Mouse (Mus musculus): ENCODE data around the gene Tmem131l.

The Tmem131l gene

GRCm38 (mm10) chr3:84005989-84006388 is 34.0 kb downstream of the Tmem131l start:
- no peak for DNase-seq

DNA sequence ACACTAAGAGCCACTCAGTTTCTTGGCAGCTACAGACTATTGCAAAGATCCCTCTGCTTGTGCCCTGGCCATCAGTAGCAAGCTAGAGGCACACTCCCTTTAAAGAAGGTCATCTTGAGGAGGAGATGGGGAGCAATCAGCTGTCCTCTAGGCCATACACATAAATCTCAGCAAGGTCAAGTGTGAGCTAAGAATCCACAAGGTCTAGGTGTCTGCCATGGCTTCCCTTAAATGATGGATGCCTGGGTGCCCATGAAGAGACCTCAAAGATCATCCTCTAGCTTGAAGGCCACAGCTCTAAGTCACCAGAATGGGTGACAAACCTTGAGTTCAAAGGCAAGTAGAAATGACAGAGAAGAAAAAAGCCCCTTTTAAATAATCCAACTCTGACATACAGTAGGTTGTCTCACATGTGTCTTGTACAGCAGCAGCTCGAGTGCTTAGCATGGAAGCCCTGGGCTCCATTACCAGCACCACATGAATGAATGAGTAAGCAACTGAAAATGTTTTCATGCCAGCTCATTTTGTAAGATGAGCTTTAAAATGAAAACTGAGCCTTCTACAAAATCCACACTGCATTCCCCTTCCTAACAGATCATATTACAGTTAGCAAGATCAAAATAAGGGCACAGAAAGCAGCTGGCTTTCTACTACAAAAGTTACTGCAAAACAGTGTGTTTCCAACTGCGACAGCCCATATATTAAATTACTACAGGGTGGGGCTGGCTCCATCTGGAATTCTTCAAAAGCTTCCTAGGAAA is 35.5 kb downstream of the Tmem131l start:
- DNase-seq, result no peak

GRCm38 (mm10) chr3:84002433-84003090 is 37.4 kb downstream of the Tmem131l start:
- DNase-seq, result no peak

- DNase-seq, result no peak
Observed at GRCm38 (mm10) chr3:83997563-83997962, 42.4 kb downstream of the Tmem131l start.

- peak; percentile 59 for DNase-seq
Observed at GRCm38 (mm10) chr3:83997036-83997435, 42.9 kb downstream of the Tmem131l start.

- DNase-seq, result no peak
Observed at GRCm38 (mm10) chr3:83996086-83996485, 43.9 kb downstream of the Tmem131l start.

DNA sequence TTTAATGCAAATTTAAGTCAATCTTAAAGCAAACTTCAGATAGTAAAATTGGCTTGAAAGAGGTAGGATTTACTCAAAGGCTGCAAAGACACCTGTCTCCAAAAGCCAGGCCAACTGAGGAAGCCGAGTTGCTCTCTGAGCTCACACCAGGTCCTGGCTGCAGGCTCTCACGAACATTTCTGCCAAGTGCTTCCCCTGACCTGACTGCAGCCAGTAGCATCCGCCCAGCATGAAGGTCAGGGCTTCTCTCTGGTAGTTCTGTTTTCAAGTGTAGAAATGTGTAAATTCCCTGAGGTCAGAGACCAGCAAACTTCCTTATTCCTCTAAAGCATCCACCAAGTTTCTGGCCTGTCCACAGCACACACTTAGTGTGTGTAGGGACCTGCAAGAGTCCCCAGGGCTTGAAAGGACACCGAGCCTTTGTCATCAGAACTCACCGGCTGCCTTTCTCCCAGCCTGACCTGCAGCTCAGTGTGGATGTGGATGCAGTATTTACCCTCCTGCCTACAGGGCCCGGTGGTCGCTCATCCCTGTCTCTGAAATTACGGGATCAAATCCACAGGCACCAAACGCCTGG is 44.6 kb downstream of the Tmem131l start:
- no peak for DNase-seq

GRCm38 (mm10) chr3:83994217-83994839 is 45.6 kb downstream of the Tmem131l start:
- DNase-seq, result no peak

GRCm38 (mm10) chr3:83993089-83993516 is 46.9 kb downstream of the Tmem131l start:
- DNase-seq, result peak; percentile 50

- DNase-seq, result no peak
Observed at GRCm38 (mm10) chr3:83991691-83992524, 48.1 kb downstream of the Tmem131l start.

GRCm38 (mm10) chr3:83988214-83988613 is 51.8 kb downstream of the Tmem131l start:
- no peak for DNase-seq

- DNase-seq, result no peak
Observed at GRCm38 (mm10) chr3:83987533-83988112, 52.4 kb downstream of the Tmem131l start.

DNA sequence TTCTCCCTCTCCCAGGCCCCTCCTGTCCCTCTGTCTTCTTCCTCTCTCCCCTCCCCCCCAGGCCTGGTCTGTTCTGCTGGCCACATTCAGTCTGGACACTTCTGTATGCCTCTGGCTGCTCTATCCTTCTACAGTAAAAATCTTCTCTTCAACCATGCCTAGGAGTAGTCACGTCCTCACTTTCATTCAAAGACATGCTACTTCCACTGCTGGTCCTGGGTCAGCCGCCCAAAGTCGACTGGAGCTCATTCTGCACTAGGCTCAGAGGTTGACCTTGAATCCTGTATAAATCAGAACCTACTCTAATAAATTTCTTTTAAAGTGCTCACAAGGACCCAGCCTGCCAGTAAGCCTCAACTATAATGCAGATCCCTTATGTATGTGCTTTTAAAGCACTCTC is 53.2 kb downstream of the Tmem131l start:
- DNase-seq, result no peak

DNA sequence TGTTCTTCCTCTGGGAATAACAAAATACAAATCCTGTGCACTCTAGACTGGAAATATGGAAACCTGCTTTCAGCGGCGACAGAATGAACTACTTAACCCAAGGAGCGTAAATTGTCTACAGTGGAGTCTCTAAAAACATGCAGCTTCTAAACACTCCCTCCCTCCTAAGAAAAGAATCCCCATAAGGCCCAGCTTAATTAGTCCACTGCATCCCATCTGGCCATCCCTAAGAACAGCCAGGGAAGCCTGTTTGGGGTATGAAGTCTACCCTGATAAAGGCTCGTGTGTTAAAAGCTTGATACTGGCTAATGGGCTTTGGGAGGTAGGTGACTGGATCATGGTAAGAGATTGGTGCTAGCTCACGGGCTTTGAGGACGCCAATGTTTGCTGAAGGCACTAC is 54.5 kb downstream of the Tmem131l start:
- DNase-seq, result no peak

DNA sequence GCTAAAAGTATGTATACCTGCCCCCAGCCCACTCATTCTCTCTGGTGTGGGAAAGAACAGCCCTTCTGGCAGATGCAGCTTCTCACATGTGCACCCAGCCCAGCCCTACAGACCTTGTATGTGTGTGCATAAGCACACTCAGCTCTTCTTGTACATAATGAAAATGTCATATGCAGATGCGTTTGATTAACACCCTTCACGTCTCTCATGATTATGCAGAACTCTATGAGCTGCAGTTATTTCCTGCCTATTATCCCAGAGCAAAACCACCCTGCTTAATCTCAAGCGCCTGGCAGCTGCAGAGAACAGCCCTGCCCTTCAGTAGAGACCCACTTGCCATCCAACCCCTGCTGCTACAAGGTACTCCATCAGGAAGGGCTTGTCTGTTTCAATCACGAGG is 55.6 kb downstream of the Tmem131l start:
- no peak for DNase-seq

DNA sequence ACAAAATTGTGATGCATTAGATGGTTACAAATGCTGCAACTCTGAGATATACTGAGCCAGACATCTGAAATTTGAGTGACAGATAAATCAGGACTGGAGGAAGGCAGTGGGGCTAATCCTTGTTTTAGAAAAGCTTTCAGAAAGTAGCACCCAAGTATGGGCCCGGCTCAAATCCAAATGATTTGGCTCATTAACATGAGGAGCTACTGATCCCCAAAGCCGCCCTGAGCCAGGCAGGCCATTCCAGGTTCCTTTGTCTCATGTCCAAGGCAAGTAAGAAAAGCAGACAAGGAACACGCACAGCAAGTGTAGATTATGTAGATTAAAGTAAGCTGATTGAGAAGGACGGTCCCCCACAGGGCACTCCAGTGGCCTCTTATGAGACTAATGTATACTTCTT is 57.2 kb downstream of the Tmem131l start:
- DNase-seq, result no peak

DNA sequence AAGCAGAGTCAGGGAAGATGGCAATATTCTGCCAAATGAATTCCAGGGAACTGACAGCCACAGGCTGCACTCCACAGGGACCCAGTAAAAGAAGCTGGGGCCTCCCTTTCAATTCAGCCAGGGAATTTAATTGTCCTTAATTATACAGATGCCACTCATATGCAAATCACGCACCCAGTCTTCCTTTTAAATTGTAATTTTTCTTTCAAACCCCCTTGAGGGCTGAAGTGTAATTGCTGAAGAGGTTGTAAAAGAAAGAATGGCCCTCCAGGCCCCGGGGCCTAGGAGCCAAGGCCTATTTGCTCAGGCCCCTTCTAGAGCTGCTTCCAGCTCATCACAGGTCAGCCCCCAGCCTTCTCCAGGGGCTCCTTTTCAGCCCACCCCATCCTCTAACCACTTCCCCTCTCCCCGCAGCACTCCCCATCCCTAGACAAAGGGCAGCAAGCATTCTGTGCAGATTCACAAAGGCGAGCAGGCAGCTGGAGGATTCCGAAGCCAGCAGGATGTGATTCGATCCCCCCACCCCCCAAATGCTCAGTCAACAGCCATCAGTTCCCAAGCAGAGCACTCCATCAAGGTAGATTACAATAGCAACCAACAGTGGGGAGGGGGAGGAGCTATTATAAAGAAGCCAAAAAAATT is 59.6 kb downstream of the Tmem131l start:
- no peak for DNase-seq

DNA sequence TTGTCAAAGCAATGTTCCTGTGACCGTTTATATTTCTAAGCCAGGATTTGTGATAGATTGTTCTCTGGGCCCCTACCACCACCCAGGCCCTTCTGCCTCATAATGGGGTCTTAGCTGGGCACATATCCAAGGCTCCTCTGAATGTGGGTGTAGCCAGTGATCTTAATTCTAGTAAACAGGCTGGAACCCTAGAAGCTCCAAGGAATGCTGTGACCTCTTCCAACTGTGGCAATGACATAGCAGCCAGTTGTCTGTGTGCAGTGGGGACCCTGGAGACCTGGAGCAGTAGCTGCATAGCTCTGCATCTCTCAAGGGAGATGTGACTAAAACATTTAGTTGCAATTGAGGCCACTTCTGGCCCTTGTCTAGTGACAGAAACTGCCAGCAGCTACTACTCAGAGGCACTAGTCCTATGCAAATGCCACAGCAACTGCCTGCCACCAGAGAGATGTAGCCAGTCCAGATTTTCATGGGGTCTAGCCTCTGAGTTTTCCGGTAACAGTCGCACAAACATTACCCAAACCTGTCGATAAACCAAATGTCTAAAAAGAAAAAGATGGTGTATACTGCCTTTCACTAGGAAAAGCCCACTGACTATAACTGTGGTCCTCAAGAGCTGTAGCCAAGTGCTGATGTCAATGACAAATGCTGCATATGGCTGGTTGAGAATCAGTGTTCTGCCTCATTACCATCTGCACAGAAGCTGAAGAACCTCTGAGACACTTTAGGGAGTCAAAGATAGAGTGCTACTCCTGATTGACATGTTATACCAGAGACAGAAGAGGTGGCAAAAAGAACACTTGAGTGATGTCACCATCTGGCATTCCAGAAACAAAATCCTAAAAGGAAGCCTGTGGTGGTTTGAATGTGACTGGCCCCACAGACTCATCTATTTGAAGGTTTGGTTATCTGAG is 61.2 kb downstream of the Tmem131l start:
- no peak for DNase-seq

- DNase-seq, result no peak
Observed at GRCm38 (mm10) chr3:83977817-83978216, 62.2 kb downstream of the Tmem131l start.

- no peak for DNase-seq
Observed at GRCm38 (mm10) chr3:83976161-83976560, 63.8 kb downstream of the Tmem131l start.

- DNase-seq, result no peak
Observed at GRCm38 (mm10) chr3:83973339-83973738, 66.6 kb downstream of the Tmem131l start.

All from thymus, postnatal 14 days (tissue).